Mouse (Mus musculus) heart, adult 2 months (tissue): ENCODE measurements around the gene Il23a.

ENCODE experiments used
- CTCF ChIP-seq: fragments of 200-600 bp; IDR thresholded peaks from 2 replicates; pipeline ENCODE4 v1.8.1; 2022; ENCODE audit warnings: antibody characterized with exemption, mild to moderate bottlenecking, moderate library complexity
- EP300 ChIP-seq: fragments of 200-500 bp; IDR thresholded peaks from 2 replicates; pipeline ENCODE4 v1.6.1; 2011; ENCODE audit warnings: low read depth, low read length, control low read depth; ENCODE audit not compliant: insufficient read depth
- POLR2A ChIP-seq: fragments of 200-500 bp; IDR thresholded peaks from 2 replicates; pipeline ENCODE4 v1.6.1; 2011; ENCODE audit warnings: mild to moderate bottlenecking, low read depth, low read length, control low read depth; ENCODE audit not compliant: insufficient read depth

DNA sequence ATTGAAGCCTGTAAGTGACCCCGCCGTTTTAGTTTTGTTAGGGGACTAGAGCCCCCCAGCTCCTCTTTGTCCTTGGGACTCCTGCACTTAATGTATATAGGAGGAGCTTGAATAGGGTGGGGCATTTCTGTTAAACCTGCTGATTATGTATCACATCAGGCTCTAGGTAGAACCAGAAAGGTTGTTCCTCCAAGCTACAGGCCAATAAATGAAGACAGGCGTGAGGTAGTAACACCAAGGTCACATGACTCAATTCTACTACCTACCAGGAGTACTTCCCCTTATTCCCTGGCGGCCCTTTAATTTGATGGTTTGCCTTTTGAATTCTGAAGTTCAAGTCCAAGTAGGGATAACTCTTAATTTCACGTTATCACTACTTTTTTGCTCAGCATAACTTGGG, 39.9 kb upstream of the Il23a start:
- no peak for TF ChIP-seq POLR2A
- TF ChIP-seq CTCF: no peak
- no peak for TF ChIP-seq EP300
